Mouse (Mus musculus) G1E (cell line): ENCODE data around the gene Olfr1513. TPM values are rescaled to one million over a fixed set of nuclear protein-coding genes. Genes with fewer than 3 reads are reported as not detected.

ENCODE experiments used
- ATAC-seq: 2 replicates; pipeline ENCODE4 v1.8.0; 2016; ENCODE audit warnings: mild to moderate bottlenecking; ENCODE audit not compliant: insufficient number of reproducible peaks, poor library complexity, low FRiP score, severe bottlenecking; ENCODE audit errors: extremely low read depth
- DNase-seq: peaks from one replicate; pipeline ENCODE4 v3.0.0; 2012; ENCODE audit warnings: low spot score
- H3K27me3 ChIP-seq: 2 replicates; pipeline ENCODE4 v1.6.1; 2012; ENCODE audit warnings: mild to moderate bottlenecking, low read length, inconsistent platforms; ENCODE audit not compliant: insufficient read depth
- H3K36me3 ChIP-seq: replicated peaks from 2 replicates; pipeline ENCODE3; 2012; ENCODE audit warnings: mild to moderate bottlenecking, inconsistent platforms
- H3K4me1 ChIP-seq: 2 replicates; pipeline ENCODE4 v1.6.1; 2012; ENCODE audit warnings: low read depth, low read length, inconsistent platforms, mixed read lengths; ENCODE audit not compliant: insufficient read depth
- H3K4me3 ChIP-seq: 2 replicates; pipeline ENCODE4 v1.5.1; 2012; ENCODE audit warnings: low read depth, mild to moderate bottlenecking, inconsistent platforms, low read length, moderate library complexity, mixed read lengths
- H3K9me3 ChIP-seq: replicated peaks from 2 replicates; pipeline ENCODE4 v1.6.1; 2012; ENCODE audit warnings: inconsistent platforms
- CTCF ChIP-seq: IDR thresholded peaks from 2 replicates; pipeline ENCODE4 v1.5.1; 2012; ENCODE audit warnings: low read depth, low read length, inconsistent platforms, mixed read lengths
- GATA1 ChIP-seq: IDR thresholded peaks from 2 replicates; pipeline ENCODE4 v1.6.1; 2012; ENCODE audit warnings: borderline replicate concordance, low read length, inconsistent platforms, mixed read lengths
- GATA2 ChIP-seq: IDR thresholded peaks from 2 replicates; pipeline ENCODE4 v1.6.1; 2012; ENCODE audit warnings: low read depth, low read length, inconsistent platforms, borderline replicate concordance
- POLR2AphosphoS5 ChIP-seq: IDR thresholded peaks from 2 replicates; pipeline ENCODE4 v1.6.1; 2012; ENCODE audit warnings: low read depth, low read length, inconsistent platforms; ENCODE audit not compliant: insufficient replicate concordance
- TAL1 ChIP-seq: conservative IDR thresholded peaks from 2 replicates; pipeline ENCODE4 v1.6.1; 2012; ENCODE audit warnings: low read depth, low read length, inconsistent platforms, mixed read lengths
- polyA plus RNA-seq: library from polyadenylated mRNA; stranded (reverse); fragments of >175 nt; gene quantifications from 2 replicates; pipeline ENCODE4 v1.2.3, GENCODE M21; 2012
- total RNA-seq, 2 experiments: library from RNA; stranded (forward) in 1 of 2; stranded (reverse) in 1 of 2; fragments of 200-1000 nt in 1 of 2; fragments of >200 nt in 1 of 2; fragmentation: Nextera tagmentation in 1 of 2; gene quantifications; 2 replicates each; pipeline ENCODE4 v1.2.3; 2014 to 2017

Olfr1513 gene
- total and polyA plus RNA-seq, 3 experiments, result 0.05 TPM; not detected in 2

- Histone ChIP-seq H3K9me3 (no peaks in the 10 kb centered on the region), H3K27me3 (peaks cover 20% of the 10 kb centered on the region), H3K4me3 (no peak overlapping the region), H3K36me3 (no peaks in the 10 kb centered on the region), H3K4me1 (peaks cover 13% of the 10 kb centered on the region)
- ATAC-seq (no peak), DNase-seq (peak; percentile 27)
- TF ChIP-seq GATA2, result no peak
- TF ChIP-seq CTCF, result peak; percentile 42; the same call in 1 of the 2 replicates
Measured at GRCm38 (mm10) chr14:52338751-52339511, 17.3 kb downstream of the Olfr1513 start.

GRCm38 (mm10) chr14:52332171-52332570 lies 24.0 kb downstream of the Olfr1513 start:
- H3K4me1 ChIP-seq, result no peaks in the 10 kb centered on the region
- no peak for DNase-seq
- peaks cover 42% of the 10 kb centered on the region for H3K27me3 ChIP-seq
- H3K9me3 ChIP-seq, result no peaks in the 10 kb centered on the region
- no peaks in the 10 kb centered on the region for H3K36me3 ChIP-seq
- ATAC-seq, result no peak
- H3K4me3 ChIP-seq, result no peak overlapping the region
- TF ChIP-seq GATA1 (no peak), POLR2AphosphoS5 (no peak), CTCF (no peak), TAL1 (no peak), GATA2 (no peak)

- TF ChIP-seq TAL1 (no peak), GATA2 (no peak), CTCF (no peak), GATA1 (no peak), POLR2AphosphoS5 (no peak)
- Histone ChIP-seq H3K36me3 (no peaks in the 10 kb centered on the region), H3K9me3 (no peaks in the 10 kb centered on the region), H3K27me3 (peaks cover 46% of the 10 kb centered on the region), H3K4me3 (no peak overlapping the region), H3K4me1 (no peaks in the 10 kb centered on the region)
- ATAC-seq (no peak), DNase-seq (no peak)
Measured at GRCm38 (mm10) chr14:52331069-52331750, 25.0 kb downstream of the Olfr1513 start.

GRCm38 (mm10) chr14:52327910-52328812 lies 28.0 kb downstream of the Olfr1513 start, which contains the start of gene Sall2:
Gene Sall2 (minus strand): TSS chr14:52328762.
- ATAC-seq, result no peak
- no peaks in the 10 kb centered on the region for H3K4me1 ChIP-seq
- H3K9me3 ChIP-seq, result no peaks in the 10 kb centered on the region
- no peak within 1 kb of the TSS for H3K4me3 ChIP-seq
- peaks cover 63% of the 10 kb centered on the region for H3K27me3 ChIP-seq
- DNase-seq, result no peak
- H3K36me3 ChIP-seq, result no peaks in the 10 kb centered on the region
- TF ChIP-seq GATA1 (no peak), CTCF (no peak), POLR2AphosphoS5 (no peak), GATA2 (no peak), TAL1 (no peak)

- Histone ChIP-seq H3K9me3 (no peaks in the 10 kb centered on the region), H3K4me3 (no peak overlapping the region), H3K27me3 (peaks cover 68% of the 10 kb centered on the region), H3K4me1 (no peaks in the 10 kb centered on the region), H3K36me3 (no peaks in the 10 kb centered on the region)
- TF ChIP-seq GATA2, result no peak
- no peak for TF ChIP-seq POLR2AphosphoS5
- TF ChIP-seq TAL1, result no peak
- no peak for TF ChIP-seq CTCF
- TF ChIP-seq GATA1, result no peak
- ATAC-seq (no peak), DNase-seq (no peak)
Measured at GRCm38 (mm10) chr14:52327375-52327901, 28.8 kb downstream of the Olfr1513 start.

- no peak for TF ChIP-seq POLR2AphosphoS5
- TF ChIP-seq GATA1, result no peak
- no peak for TF ChIP-seq GATA2
- no peak for TF ChIP-seq CTCF
- TF ChIP-seq TAL1, result no peak
- DNase-seq (no peak), ATAC-seq (no peak)
- H3K4me1 ChIP-seq, result no peaks in the 10 kb centered on the region
- no peak overlapping the region for H3K4me3 ChIP-seq
- H3K9me3 ChIP-seq, result no peaks in the 10 kb centered on the region
- peaks cover 68% of the 10 kb centered on the region for H3K27me3 ChIP-seq
- no peaks in the 10 kb centered on the region for H3K36me3 ChIP-seq
Measured at GRCm38 (mm10) chr14:52325890-52326289, 30.3 kb downstream of the Olfr1513 start.
